Mouse (Mus musculus) midbrain, embryonic 14.5 days (tissue): ENCODE measurements around the gene Evi2b. TPM values are rescaled to one million over a fixed set of nuclear protein-coding genes. Genes with fewer than 3 reads are reported as not detected.

Source experiments
- ATAC-seq: fragments of 200-750 bp; cut with Nextera tagmentation; 2 replicates; pipeline ENCODE4 v1.8.0; 2017; ENCODE audit warnings: moderate number of reproducible peaks, moderate library complexity; ENCODE audit not compliant: low FRiP score, low TSS enrichment
- DNase-seq: peaks from one replicate; pipeline ENCODE4 v3.0.0-alpha.2; 2015
- H3K27ac ChIP-seq: fragments of 300-500 bp; sonication (generic); replicated peaks from 2 replicates; pipeline ENCODE4 v1.5.1; 2014; ENCODE audit warnings: mild to moderate bottlenecking, low read depth, low read length, moderate library complexity
- H3K27me3 ChIP-seq: fragments of 300-500 bp; sonication (generic); 2 replicates; pipeline ENCODE4 v1.6.1; 2014; ENCODE audit warnings: low read length, control low read depth, mixed read lengths; ENCODE audit not compliant: control insufficient read depth, insufficient read depth
- H3K36me3 ChIP-seq: fragments of 300-500 bp; sonication (generic); 2 replicates; pipeline ENCODE4 v1.6.1; 2014; ENCODE audit warnings: low read length, control low read depth; ENCODE audit not compliant: control insufficient read depth, insufficient read depth
- H3K4me1 ChIP-seq: fragments of 300-500 bp; sonication (generic); 2 replicates; pipeline ENCODE4 v1.6.1; 2014; ENCODE audit warnings: mild to moderate bottlenecking, antibody characterized with exemption, low read length, control low read depth; ENCODE audit not compliant: control insufficient read depth, insufficient read depth
- H3K4me2 ChIP-seq: fragments of 300-500 bp; sonication (generic); 2 replicates; pipeline ENCODE4 v1.6.1; 2014; ENCODE audit warnings: mild to moderate bottlenecking, low read length, moderate library complexity
- H3K4me3 ChIP-seq: fragments of 300-500 bp; sonication (generic); replicated peaks from 2 replicates; pipeline ENCODE4 v1.5.1; 2014; ENCODE audit warnings: low read depth, low read length
- H3K9ac ChIP-seq: fragments of 300-500 bp; sonication (generic); replicated peaks from 2 replicates; pipeline ENCODE4 v1.6.1; 2014; ENCODE audit warnings: mild to moderate bottlenecking, low read length, moderate library complexity
- H3K9me3 ChIP-seq: fragments of 300-500 bp; sonication (generic); 2 replicates; pipeline ENCODE4 v1.6.1; 2016; ENCODE audit warnings: low read length, control low read depth, mixed read lengths; ENCODE audit not compliant: control insufficient read depth
- WGBS: fragments of 180-500 bp; shearing (Covaris S2); extraction: QIAGEN DNeasy Blood & Tissue Kit; methylation state at CpG from one replicate; pipeline ENCODE4 v1.1.7; 2014; 5-methylcytosine and 5-hydroxymethylcytosine counted together
- polyA plus RNA-seq: library from polyadenylated mRNA; unstranded; fragments of >200 nt; fragmentation: Nextera tagmentation; extraction: Ambion mirVana; gene quantifications from 2 replicates; pipeline ENCODE4 v1.2.1, GENCODE M21; 2014

The Evi2b gene
- polyA plus RNA-seq, 1 experiment from 2014 or later = not detected

DNA sequence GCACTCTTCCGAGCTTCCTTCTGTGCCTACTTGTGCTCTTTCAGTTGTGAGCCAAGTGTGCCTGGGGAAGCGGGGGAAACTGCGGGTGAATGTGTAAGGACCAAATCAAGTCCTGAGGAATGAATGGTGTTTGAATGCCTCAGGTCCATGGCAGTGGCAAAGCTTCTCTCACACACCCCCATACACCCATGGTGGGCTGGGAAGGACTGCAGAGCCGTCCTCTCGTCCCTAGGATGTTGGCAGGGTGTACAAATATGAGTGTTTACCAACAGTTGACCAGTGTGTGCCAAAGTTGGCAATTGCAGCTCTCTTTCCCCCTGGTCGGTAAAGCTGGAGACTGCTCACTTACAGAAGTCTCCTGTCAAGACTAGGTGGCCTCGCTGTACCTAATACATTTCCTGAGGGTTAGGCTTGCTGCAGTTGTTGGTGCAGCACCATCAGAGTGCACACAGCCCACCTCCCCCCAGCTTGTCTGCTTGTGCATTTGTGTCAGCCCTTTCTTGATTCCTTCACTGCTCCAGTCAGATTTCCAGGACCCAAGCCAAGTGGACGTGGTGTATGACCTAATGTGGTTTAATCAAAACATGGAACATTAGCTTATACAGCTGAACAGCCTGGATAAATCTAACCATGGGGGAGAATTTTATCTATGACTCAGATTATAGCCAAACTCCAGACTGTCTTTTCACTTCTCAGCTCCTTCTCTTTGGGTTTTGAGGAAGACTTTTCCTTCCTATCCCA lies 10.6 kb upstream of the Evi2b start:
- ATAC-seq (no peak), DNase-seq (peak; percentile 25)
- Histone ChIP-seq H3K4me1 (no peaks in the 10 kb centered on the region), H3K9ac (no peak overlapping the region), H3K9me3 (no peaks in the 10 kb centered on the region), H3K4me2 (no peak overlapping the region), H3K27me3 (no peaks in the 10 kb centered on the region), H3K36me3 (peaks cover 21% of the 10 kb centered on the region; the same call in 1 of the 2 replicates), H3K27ac (peak overlapping the region; percentile 37; the same call in 1 of the 2 replicates), H3K4me3 (no peak overlapping the region)
- WGBS = 91% methylated on average over 8 of the region's 8 CpGs

DNA sequence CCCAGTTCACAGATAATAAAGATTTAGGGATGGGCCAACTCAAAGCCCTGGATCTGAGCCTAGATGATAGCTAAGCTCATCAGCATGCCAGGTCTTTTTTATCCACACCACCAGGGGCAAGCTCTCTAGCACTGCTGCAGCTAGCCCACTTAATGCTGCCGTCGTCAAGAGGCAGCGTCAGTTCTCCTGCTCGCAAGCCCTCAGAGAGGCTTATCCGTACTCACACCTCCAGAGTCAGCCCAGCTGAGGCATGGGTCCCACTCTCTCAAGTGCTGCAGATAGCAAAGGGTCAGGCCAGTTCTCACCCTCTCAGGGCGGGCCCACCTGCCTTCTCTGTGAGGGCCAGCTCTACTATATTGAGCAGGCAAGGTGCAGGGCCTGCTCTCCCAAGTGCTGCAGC lies 9.7 kb upstream of the Evi2b start:
- H3K27me3 ChIP-seq = no peaks in the 10 kb centered on the region
- H3K9me3 ChIP-seq = no peaks in the 10 kb centered on the region
- H3K4me3 ChIP-seq = no peak overlapping the region
- no peaks in the 10 kb centered on the region for H3K4me1 ChIP-seq
- DNase-seq = no peak
- ATAC-seq = no peak
- H3K27ac ChIP-seq = no peak overlapping the region
- H3K4me2 ChIP-seq = no peak overlapping the region
- no peak overlapping the region for H3K9ac ChIP-seq
- 84% methylated on average over 6 of the region's 6 CpGs for WGBS
- peaks cover 24% of the 10 kb centered on the region; the same call in 1 of the 2 replicates for H3K36me3 ChIP-seq

DNA sequence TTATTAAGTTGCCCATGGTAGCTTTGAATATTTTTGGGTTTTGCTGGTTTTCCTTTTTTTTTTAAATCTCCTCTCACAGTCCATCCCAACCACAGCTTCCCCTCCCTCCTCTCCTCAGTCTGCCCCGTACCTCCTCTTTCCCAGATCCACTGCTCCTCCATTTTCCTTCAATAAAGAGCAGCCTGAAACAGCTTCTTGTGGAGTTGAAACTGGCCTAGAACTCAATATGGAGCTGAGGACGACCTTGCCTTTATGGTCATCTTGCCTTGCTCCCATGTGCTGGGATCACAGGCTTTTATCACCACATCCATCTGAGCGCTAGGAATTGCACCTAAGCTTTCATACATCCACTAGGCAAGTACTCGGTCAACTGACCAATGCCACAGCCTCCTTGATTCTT lies 7.9 kb upstream of the Evi2b start:
- Histone ChIP-seq H3K4me3 (no peak overlapping the region), H3K27me3 (no peaks in the 10 kb centered on the region), H3K9me3 (no peaks in the 10 kb centered on the region), H3K27ac (no peak overlapping the region), H3K4me1 (no peaks in the 10 kb centered on the region), H3K36me3 (0 out of 2 replicates have a peak, but pooled peaks cover 19% of the 10 kb centered on the region), H3K9ac (no peak overlapping the region), H3K4me2 (no peak overlapping the region)
- DNase-seq (no peak), ATAC-seq (no peak)
- 96% methylated on average over 4 of the region's 4 CpGs for WGBS

DNA sequence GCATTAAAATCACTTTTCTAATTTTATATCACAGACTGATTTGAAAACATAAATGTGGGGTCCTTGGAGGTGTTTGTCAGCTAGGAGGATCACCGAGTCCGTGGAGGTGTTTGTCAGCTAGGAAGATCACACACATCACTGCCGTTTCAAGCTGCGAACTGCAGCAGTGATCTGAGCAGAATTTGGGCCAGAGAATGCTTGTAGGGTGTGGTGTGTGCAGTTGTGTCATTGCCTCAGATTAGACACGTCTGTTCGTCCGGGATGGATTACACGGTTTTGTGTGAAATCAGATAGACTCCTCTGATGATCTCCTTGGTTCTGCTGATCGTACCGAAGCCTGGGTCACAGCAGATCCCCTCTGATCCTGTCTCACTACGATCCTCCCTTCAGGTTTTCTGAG lies 7.2 kb upstream of the Evi2b start:
- no peak overlapping the region for H3K4me2 ChIP-seq
- H3K27me3 ChIP-seq = no peaks in the 10 kb centered on the region
- WGBS = 75% methylated on average over 11 of the region's 11 CpGs
- no peak for DNase-seq
- no peak overlapping the region for H3K27ac ChIP-seq
- ATAC-seq = no peak
- H3K4me3 ChIP-seq = no peak overlapping the region
- no peaks in the 10 kb centered on the region for H3K4me1 ChIP-seq
- H3K9me3 ChIP-seq = no peaks in the 10 kb centered on the region
- H3K36me3 ChIP-seq = 0 out of 2 replicates have a peak, but pooled peaks cover 15% of the 10 kb centered on the region
- H3K9ac ChIP-seq = no peak overlapping the region

DNA sequence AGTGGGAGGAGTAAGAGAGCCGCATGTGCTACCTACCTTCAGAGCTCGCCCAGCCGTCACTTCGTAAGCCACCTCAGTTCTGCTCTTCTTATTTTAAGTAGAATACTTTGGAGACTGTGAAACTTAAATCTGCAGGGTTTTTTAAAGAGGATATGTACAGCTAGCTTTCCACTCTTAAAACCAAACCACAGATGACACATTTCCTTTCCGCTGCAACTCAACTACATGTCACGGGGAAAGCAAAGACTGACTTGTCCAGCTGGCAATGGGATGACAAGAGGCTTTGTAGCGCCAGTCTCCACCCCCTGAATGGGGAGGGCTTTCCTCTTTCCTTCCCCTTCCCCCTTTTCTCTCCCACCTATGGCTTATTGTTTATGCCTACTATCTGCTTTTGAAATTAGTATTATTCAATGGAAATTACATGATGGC lies 6.8 kb upstream of the Evi2b start, which contains the start of the genes Evi2 and Evi2a:
TSS of gene Evi2 (minus strand) at position 257 of the 429 bp plus-strand sequence.
TSS of gene Evi2a (minus strand) at position 277 of the 429 bp plus-strand sequence.
- Histone ChIP-seq H3K27me3 (no peaks in the 10 kb centered on the region), H3K4me3 (no peak within 1 kb of the TSS), H3K4me2 (no peak within 1 kb of the TSS), H3K27ac (no peak within 1 kb of the TSS), H3K9me3 (no peaks in the 10 kb centered on the region), H3K36me3 (0 out of 2 replicates have a peak, but pooled peaks cover 15% of the 10 kb centered on the region), H3K4me1 (no peaks in the 10 kb centered on the region), H3K9ac (no peak within 1 kb of the TSS)
- DNase-seq = no peak
- 85% methylated on average over 7 of the region's 7 CpGs for WGBS
- ATAC-seq = no peak

DNA sequence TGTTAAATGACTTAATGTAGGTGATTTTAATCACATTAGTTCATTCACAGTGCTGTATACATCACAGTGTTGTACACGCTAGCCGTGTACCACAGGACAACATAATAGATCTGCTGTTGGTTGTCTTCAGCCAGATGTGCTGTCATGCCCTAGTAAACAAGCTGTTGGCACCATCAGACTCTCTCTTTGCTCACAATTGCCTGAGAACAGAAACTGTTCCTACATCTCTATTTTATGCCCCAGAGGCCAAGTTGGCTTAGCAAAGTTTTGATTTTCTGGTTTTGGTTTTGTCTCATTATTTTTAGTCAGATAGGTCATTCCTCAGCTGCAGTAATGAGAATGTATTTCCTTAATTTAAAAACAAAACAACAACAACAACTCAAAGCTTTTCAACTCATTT lies 6.2 kb upstream of the Evi2b start:
- WGBS = 85% methylated on average over 2 of the region's 2 CpGs
- Histone ChIP-seq H3K4me3 (no peak overlapping the region), H3K36me3 (0 out of 2 replicates have a peak, but pooled peaks cover 15% of the 10 kb centered on the region), H3K9ac (no peak overlapping the region), H3K9me3 (no peaks in the 10 kb centered on the region), H3K4me2 (no peak overlapping the region), H3K27me3 (no peaks in the 10 kb centered on the region), H3K4me1 (no peaks in the 10 kb centered on the region), H3K27ac (no peak overlapping the region)
- ATAC-seq = no peak
- no peak for DNase-seq

DNA sequence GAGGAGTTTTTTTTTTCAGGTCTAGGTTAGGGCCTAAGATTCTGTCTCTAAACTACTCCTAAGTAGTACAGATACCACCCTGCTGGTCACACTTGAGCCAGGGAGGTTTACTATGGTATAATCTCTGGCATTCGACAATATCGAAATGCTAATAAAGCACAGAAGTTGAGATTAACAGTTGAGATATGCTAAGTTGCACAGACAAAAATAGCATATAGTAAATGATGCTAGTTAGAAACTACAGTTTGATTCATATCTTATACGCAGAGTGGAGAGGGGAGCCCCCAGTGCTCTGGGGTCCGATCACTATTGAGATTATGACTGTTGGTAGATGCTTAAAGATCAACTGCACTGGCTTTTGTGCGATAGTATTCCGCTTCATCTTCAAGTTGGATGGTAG lies 5.7 kb upstream of the Evi2b start:
- DNase-seq = no peak
- Histone ChIP-seq H3K9me3 (no peaks in the 10 kb centered on the region), H3K36me3 (0 out of 2 replicates have a peak, but pooled peaks cover 15% of the 10 kb centered on the region), H3K4me3 (no peak overlapping the region), H3K4me2 (no peak overlapping the region), H3K9ac (no peak overlapping the region), H3K27ac (no peak overlapping the region), H3K27me3 (no peaks in the 10 kb centered on the region), H3K4me1 (no peaks in the 10 kb centered on the region)
- no peak for ATAC-seq
- WGBS = 98% methylated on average over 6 of the region's 6 CpGs

DNA sequence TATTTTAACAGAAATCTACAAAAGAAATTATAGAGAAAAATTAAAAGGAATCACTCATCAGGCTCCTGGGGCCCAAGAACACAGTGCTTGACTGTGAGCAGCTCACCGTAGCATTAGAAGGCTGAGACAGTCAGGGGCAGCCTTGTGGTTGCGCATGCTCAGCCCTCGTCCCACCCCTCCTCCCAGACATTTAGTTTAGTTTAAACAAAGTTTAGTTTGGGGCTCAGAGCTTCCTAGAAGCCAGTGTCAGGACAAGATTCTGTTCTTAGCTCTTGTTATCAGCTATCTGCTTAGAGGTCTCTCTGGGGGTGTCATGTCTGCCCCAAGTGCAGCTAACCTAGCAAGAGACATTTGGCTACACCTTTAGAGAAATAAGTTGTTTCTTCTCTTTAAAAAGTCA lies 5.0 kb upstream of the Evi2b start:
- DNase-seq (no peak), ATAC-seq (no peak)
- Histone ChIP-seq H3K27ac (no peak overlapping the region), H3K9ac (no peak overlapping the region), H3K9me3 (no peaks in the 10 kb centered on the region), H3K4me3 (no peak overlapping the region), H3K4me1 (no peaks in the 10 kb centered on the region), H3K4me2 (no peak overlapping the region), H3K36me3 (0 out of 2 replicates have a peak, but pooled peaks cover 15% of the 10 kb centered on the region), H3K27me3 (no peaks in the 10 kb centered on the region)
- WGBS = 100% methylated on average over 3 of the region's 3 CpGs
